Mouse (Mus musculus): ENCODE data around the gene Srcap.

DNA sequence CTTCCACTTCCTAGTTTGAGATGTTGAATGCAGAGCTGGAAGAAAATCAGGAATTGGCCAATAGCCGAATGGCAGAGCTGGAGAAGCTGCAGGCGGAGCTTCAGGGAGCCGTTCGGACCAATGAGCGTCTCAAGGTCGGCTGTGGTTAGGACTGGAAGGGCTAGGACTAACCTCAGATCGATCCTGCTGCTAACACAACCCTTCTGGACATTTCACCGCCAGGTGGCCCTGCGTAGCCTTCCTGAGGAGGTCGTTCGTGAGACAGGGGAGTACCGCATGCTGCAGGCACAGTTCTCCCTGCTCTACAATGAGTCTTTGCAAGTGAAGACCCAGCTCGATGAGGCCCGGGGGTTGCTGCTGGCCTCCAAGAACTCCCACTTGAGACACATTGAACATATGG, 80.8 kb downstream of the Srcap start:
- TF ChIP-seq CTCF (IDR thresholded peaks at IDR 0.05; ENCODE audit: low read depth) (no peak), EP300 (IDR thresholded peaks at IDR 0.05; ENCODE audit: low read depth) (no peak)
